Mouse (Mus musculus) macrophage (primary cell): ENCODE measurements around the gene Kif1c. TPM values are rescaled to one million over a fixed set of nuclear protein-coding genes. Genes with fewer than 3 reads are reported as not detected.
A peak's percentile ranks its signal among the peaks of the same experiment; 100 is the strongest.

Source experiments
- H3K27ac ChIP-seq: fragments of 350-480 bp; formaldehyde crosslinking; 2 replicates; pipeline ENCODE4 v1.9.0; 2021
- H3K36me3 ChIP-seq: fragments of 350-480 bp; formaldehyde crosslinking; 2 replicates; pipeline ENCODE4 v1.9.0; 2021; ENCODE audit errors: inconsistent target
- H3K4me3 ChIP-seq: fragments of 350-480 bp; formaldehyde crosslinking; 2 replicates; pipeline ENCODE4 v1.9.0; 2021; ENCODE audit errors: inconsistent target
- H3K79me2 ChIP-seq: fragments of 350-480 bp; formaldehyde crosslinking; 2 replicates; pipeline ENCODE4 v1.9.0; 2021; ENCODE audit errors: inconsistent target
- WGBS: methylation state at CpG from one replicate; pipeline ENCODE4 v1.1.7; 2026; ENCODE audit warnings: inconsistent platforms; ENCODE audit not compliant: missing documents; 5-methylcytosine and 5-hydroxymethylcytosine counted together
- polyA plus RNA-seq: library from polyadenylated mRNA; stranded (reverse); fragments of 250-400 nt; gene quantifications from 3 replicates; pipeline ENCODE4 v1.2.4, GENCODE M21; 2018; ENCODE audit warnings: inconsistent platforms

Gene Kif1c
- polyA plus RNA-seq, 1 experiment from 2014 or later, result 60.6 TPM

- Histone ChIP-seq H3K36me3 (peaks cover 2% of the 10 kb centered on the region; the same call in 1 of the 2 replicates), H3K4me3 (no peak overlapping the region), H3K79me2 (peaks cover 12% of the 10 kb centered on the region), H3K27ac (no peak overlapping the region)
- WGBS, result 93% methylated on average over 9 of the region's 9 CpGs
Measured at GRCm38 (mm10) chr11:70657991-70658390, 42.4 kb upstream of the Kif1c start.

- WGBS, result 86% methylated on average over 5 of the region's 5 CpGs
- Histone ChIP-seq H3K36me3 (peaks cover 6% of the 10 kb centered on the region; the same call in 1 of the 2 replicates), H3K4me3 (no peak overlapping the region), H3K27ac (no peak overlapping the region), H3K79me2 (peaks cover 7% of the 10 kb centered on the region)
Measured at GRCm38 (mm10) chr11:70658521-70658920, 41.8 kb upstream of the Kif1c start.

GRCm38 (mm10) chr11:70658942-70659341 is 41.4 kb upstream of the Kif1c start:
- whole genome bisulfite sequencing, result 96% methylated on average over 8 of the region's 8 CpGs
- Histone ChIP-seq H3K27ac (no peak overlapping the region), H3K4me3 (no peak overlapping the region), H3K79me2 (peaks cover 3% of the 10 kb centered on the region; the same call in 1 of the 2 replicates), H3K36me3 (peaks cover 8% of the 10 kb centered on the region; the same call in 1 of the 2 replicates)

- Histone ChIP-seq H3K79me2 (peaks cover 9% of the 10 kb centered on the region; the same call in 1 of the 2 replicates), H3K36me3 (peaks cover 23% of the 10 kb centered on the region; the same call in 1 of the 2 replicates), H3K27ac (no peak overlapping the region), H3K4me3 (no peak overlapping the region)
- 93% methylated on average over 8 of the region's 8 CpGs for WGBS
Measured at GRCm38 (mm10) chr11:70660571-70660970, 39.8 kb upstream of the Kif1c start.

- Histone ChIP-seq H3K4me3 (no peak overlapping the region), H3K36me3 (peaks cover 23% of the 10 kb centered on the region; the same call in 1 of the 2 replicates), H3K79me2 (peaks cover 22% of the 10 kb centered on the region), H3K27ac (no peak overlapping the region)
- 96% methylated on average over 4 of the region's 8 CpGs for WGBS
Measured at GRCm38 (mm10) chr11:70663101-70663500, 37.2 kb upstream of the Kif1c start.

GRCm38 (mm10) chr11:70663957-70664356 is 36.4 kb upstream of the Kif1c start:
- WGBS, result 98% methylated on average over 6 of the region's 6 CpGs
- Histone ChIP-seq H3K4me3 (no peak overlapping the region), H3K79me2 (peaks cover 22% of the 10 kb centered on the region), H3K36me3 (peaks cover 23% of the 10 kb centered on the region; the same call in 1 of the 2 replicates), H3K27ac (no peak overlapping the region)

- WGBS, result 92% methylated on average over 9 of the region's 9 CpGs
- Histone ChIP-seq H3K79me2 (peaks cover 22% of the 10 kb centered on the region), H3K27ac (no peak overlapping the region), H3K4me3 (no peak overlapping the region), H3K36me3 (peaks cover 23% of the 10 kb centered on the region; the same call in 1 of the 2 replicates)
Measured at GRCm38 (mm10) chr11:70664741-70665140, 35.6 kb upstream of the Kif1c start.

- 92% methylated on average over 7 of the region's 8 CpGs for WGBS
Measured at GRCm38 (mm10) chr11:70666687-70667086, 33.7 kb upstream of the Kif1c start.

GRCm38 (mm10) chr11:70667271-70668150 is 32.8 kb upstream of the Kif1c start:
- peak overlapping the region; percentile 62 for H3K4me3 ChIP-seq
- H3K36me3 ChIP-seq, result peaks cover 23% of the 10 kb centered on the region; the same call in 1 of the 2 replicates
- peak overlapping the region; percentile 94 for H3K27ac ChIP-seq
- WGBS, result 49% methylated on average over 14 of the region's 14 CpGs
- H3K79me2 ChIP-seq, result peaks cover 22% of the 10 kb centered on the region

More at GRCm38 (mm10) chr11:70666687-70667086, 33.7 kb upstream of the Kif1c start:
- H3K36me3 ChIP-seq, result peaks cover 23% of the 10 kb centered on the region; the same call in 1 of the 2 replicates
- H3K27ac ChIP-seq, result peak overlapping the region; percentile 94
- H3K79me2 ChIP-seq, result peaks cover 22% of the 10 kb centered on the region
- H3K4me3 ChIP-seq, result no peak overlapping the region

GRCm38 (mm10) chr11:70668335-70668770 is 32.0 kb upstream of the Kif1c start:
- 5% methylated on average over 15 of the region's 15 CpGs for WGBS
- peaks cover 17% of the 10 kb centered on the region; the same call in 1 of the 2 replicates for H3K36me3 ChIP-seq
- peak overlapping the region; percentile 62 for H3K4me3 ChIP-seq

GRCm38 (mm10) chr11:70668771-70669505 is 31.4 kb upstream of the Kif1c start, which contains the start of gene Spag7:
TSS of gene Spag7 (minus strand) at chr11:70669416.
- WGBS, result under 1% methylated on average over 44 of the region's 44 CpGs
- peak within 1 kb of the TSS; percentile 94 for H3K27ac ChIP-seq
- peaks cover 20% of the 10 kb centered on the region; the same call in 1 of the 2 replicates for H3K36me3 ChIP-seq
- H3K4me3 ChIP-seq, result peak within 1 kb of the TSS; percentile 62
- peaks cover 22% of the 10 kb centered on the region for H3K79me2 ChIP-seq

More at GRCm38 (mm10) chr11:70668335-70668770, 32.0 kb upstream of the Kif1c start:
- H3K27ac ChIP-seq, result peak overlapping the region; percentile 94
- H3K79me2 ChIP-seq, result peaks cover 22% of the 10 kb centered on the region

- Histone ChIP-seq H3K4me3 (peak overlapping the region; percentile 62), H3K79me2 (peaks cover 21% of the 10 kb centered on the region), H3K27ac (peak overlapping the region; percentile 94), H3K36me3 (peaks cover 14% of the 10 kb centered on the region; the same call in 1 of the 2 replicates)
- WGBS, result 3% methylated on average over 31 of the region's 31 CpGs
Measured at GRCm38 (mm10) chr11:70669582-70670345, 30.6 kb upstream of the Kif1c start.

- Histone ChIP-seq H3K4me3 (no peak overlapping the region), H3K27ac (peak overlapping the region; percentile 94; the same call in 1 of the 2 replicates), H3K36me3 (peaks cover 11% of the 10 kb centered on the region; the same call in 1 of the 2 replicates)
Measured at GRCm38 (mm10) chr11:70670483-70670882, 29.9 kb upstream of the Kif1c start.

More at GRCm38 (mm10) chr11:70670483-70670882, 29.9 kb upstream of the Kif1c start:
- H3K79me2 ChIP-seq, result peaks cover 14% of the 10 kb centered on the region
- WGBS, result 85% methylated on average over 6 of the region's 14 CpGs
